Mouse (Mus musculus) lung, postnatal 0 days (tissue): ENCODE data around the gene Sfswap.

ENCODE experiments used
- CTCF ChIP-seq: IDR thresholded peaks from 2 replicates; pipeline ENCODE4 v1.5.1; 2016; ENCODE audit warnings: antibody characterized with exemption, mild to moderate bottlenecking
- EP300 ChIP-seq: IDR thresholded peaks from 2 replicates; pipeline ENCODE4 v1.6.1; 2016; ENCODE audit warnings: antibody characterized with exemption, mild to moderate bottlenecking, control low read depth

DNA sequence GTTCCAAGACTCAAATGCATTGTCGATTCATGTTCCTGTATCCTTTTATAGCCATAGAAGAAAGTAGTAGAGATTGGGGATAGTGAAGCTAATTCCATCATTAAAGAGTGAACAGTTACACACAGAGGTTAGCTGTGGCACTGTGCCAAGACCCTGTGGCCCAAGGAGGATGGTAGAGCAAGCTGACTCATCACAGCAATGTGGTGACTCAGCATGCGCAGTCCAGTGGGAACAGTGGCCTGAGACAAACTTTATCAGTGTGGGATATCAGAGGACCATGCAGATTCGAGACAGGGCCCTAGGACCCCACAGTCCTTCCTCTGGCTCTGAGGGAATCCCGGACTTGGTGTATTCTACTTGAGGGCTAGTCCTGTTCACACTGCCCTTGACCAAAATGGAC lies 17.2 kb downstream of the Sfswap start:
- TF ChIP-seq EP300: no peak
- TF ChIP-seq CTCF: no peak
